Mouse (Mus musculus) forebrain, embryonic 10.5 days (tissue): Measurements from ENCODE around the gene Tmsb10. TPM values are rescaled to one million over a fixed set of nuclear protein-coding genes. Genes with fewer than 3 reads are reported as not detected.
A peak's percentile ranks its signal among the peaks of the same experiment; 100 is the strongest.

Experiments used
- DNase-seq: peaks from one replicate; pipeline ENCODE4 v3.0.0-alpha.2; 2017; ENCODE audit warnings: low spot score; ENCODE audit errors: extremely low spot score
- H3K27ac ChIP-seq: fragments of 300-500 bp; sonication (generic); 2 replicates; pipeline ENCODE4 v1.5.1; 2016; ENCODE audit warnings: mild to moderate bottlenecking
- H3K27me3 ChIP-seq: fragments of 300-500 bp; sonication (generic); 2 replicates; pipeline ENCODE4 v1.6.1; 2016; ENCODE audit warnings: mild to moderate bottlenecking; ENCODE audit not compliant: poor library complexity, severe bottlenecking
- H3K36me3 ChIP-seq: fragments of 300-500 bp; sonication (generic); replicated peaks from 2 replicates; pipeline ENCODE4 v1.6.1; 2016; ENCODE audit warnings: mild to moderate bottlenecking, moderate library complexity
- H3K4me1 ChIP-seq: fragments of 300-500 bp; sonication (generic); 2 replicates; pipeline ENCODE4 v1.6.1; 2016
- H3K4me3 ChIP-seq: fragments of 300-500 bp; sonication (generic); 2 replicates; pipeline ENCODE4 v1.5.1; 2016; ENCODE audit warnings: mild to moderate bottlenecking, moderate library complexity
- H3K9me3 ChIP-seq: fragments of 300-500 bp; sonication (generic); 2 replicates; pipeline ENCODE4 v1.6.1; 2016; ENCODE audit warnings: mild to moderate bottlenecking, moderate library complexity
- WGBS: fragments of 180-500 bp; shearing (Covaris S2); methylation state at CpG from one replicate; pipeline ENCODE4 v1.1.7; 2016; 5-methylcytosine and 5-hydroxymethylcytosine counted together
- polyA plus RNA-seq: library from polyadenylated mRNA; unstranded; fragments of >200 nt; fragmentation: Nextera tagmentation; extraction: Ambion mirVana; gene quantifications from 2 replicates; pipeline ENCODE4 v1.2.1, GENCODE M21; 2016

Gene Tmsb10
- 2,414 and 2,501 TPM in 2 replicates for polyA plus RNA-seq

GRCm38 (mm10) chr6:72958662-72959071 is at the start of gene Tmsb10:
Gene Tmsb10 (minus strand): TSS chr6:72958748.
- no peaks in the 10 kb centered on the region for H3K36me3 ChIP-seq
- no peak for DNase-seq
- 0% methylated on average over 19 of the region's 19 CpGs for WGBS
- peak within 1 kb of the TSS; percentile 92 for H3K4me3 ChIP-seq
- H3K27me3 ChIP-seq, result peaks cover 6% of the 10 kb centered on the region; the same call in 1 of the 2 replicates
- H3K9me3 ChIP-seq, result no peaks in the 10 kb centered on the region
- H3K4me1 ChIP-seq, result peaks cover 38% of the 10 kb centered on the region
- peak within 1 kb of the TSS; percentile 99 for H3K27ac ChIP-seq

- H3K4me1 ChIP-seq, result no peaks in the 10 kb centered on the region
- 84% methylated on average over 5 of the region's 5 CpGs for WGBS
- H3K4me3 ChIP-seq, result no peak overlapping the region
- DNase-seq, result no peak
- H3K36me3 ChIP-seq, result no peaks in the 10 kb centered on the region
- no peaks in the 10 kb centered on the region for H3K9me3 ChIP-seq
- no peaks in the 10 kb centered on the region for H3K27me3 ChIP-seq
- no peak overlapping the region for H3K27ac ChIP-seq
Measured at GRCm38 (mm10) chr6:73003601-73004000, 45.1 kb upstream of the Tmsb10 start.

GRCm38 (mm10) chr6:73002391-73002790 is 43.8 kb upstream of the Tmsb10 start:
- no peak overlapping the region for H3K27ac ChIP-seq
- H3K9me3 ChIP-seq, result no peaks in the 10 kb centered on the region
- no peaks in the 10 kb centered on the region for H3K36me3 ChIP-seq
- 62% methylated on average over 1 of the region's 1 CpGs for WGBS
- DNase-seq, result no peak
- no peaks in the 10 kb centered on the region for H3K4me1 ChIP-seq
- H3K27me3 ChIP-seq, result no peaks in the 10 kb centered on the region
- H3K4me3 ChIP-seq, result no peak overlapping the region

GRCm38 (mm10) chr6:72998809-72999208 is 40.3 kb upstream of the Tmsb10 start:
- WGBS, result 88% methylated on average over 1 of the region's 1 CpGs
- Histone ChIP-seq H3K36me3 (no peaks in the 10 kb centered on the region), H3K4me3 (no peak overlapping the region), H3K27ac (no peak overlapping the region), H3K27me3 (no peaks in the 10 kb centered on the region), H3K9me3 (no peaks in the 10 kb centered on the region), H3K4me1 (no peaks in the 10 kb centered on the region)
- DNase-seq, result no peak

- Histone ChIP-seq H3K9me3 (no peaks in the 10 kb centered on the region), H3K36me3 (no peaks in the 10 kb centered on the region), H3K27me3 (no peaks in the 10 kb centered on the region), H3K4me3 (no peak overlapping the region), H3K27ac (no peak overlapping the region), H3K4me1 (peaks cover 11% of the 10 kb centered on the region)
- 88% methylated on average over 5 of the region's 5 CpGs for WGBS
- no peak for DNase-seq
Measured at GRCm38 (mm10) chr6:72993688-72994082, 35.1 kb upstream of the Tmsb10 start.

- WGBS, result 74% methylated on average over 8 of the region's 8 CpGs
- H3K4me1 ChIP-seq, result peaks cover 13% of the 10 kb centered on the region
Measured at GRCm38 (mm10) chr6:72993054-72993687, 34.6 kb upstream of the Tmsb10 start.

GRCm38 (mm10) chr6:72990206-72990605 is 31.7 kb upstream of the Tmsb10 start:
- no peaks in the 10 kb centered on the region for H3K36me3 ChIP-seq
- no peaks in the 10 kb centered on the region for H3K9me3 ChIP-seq
- H3K4me1 ChIP-seq, result peaks cover 13% of the 10 kb centered on the region
- H3K4me3 ChIP-seq, result no peak overlapping the region
- no peak overlapping the region for H3K27ac ChIP-seq
- WGBS, result 91% methylated on average over 5 of the region's 5 CpGs
- H3K27me3 ChIP-seq, result no peaks in the 10 kb centered on the region
- DNase-seq, result no peak

More at GRCm38 (mm10) chr6:72993054-72993687, 34.6 kb upstream of the Tmsb10 start:
- no peak overlapping the region for H3K4me3 ChIP-seq
- no peaks in the 10 kb centered on the region for H3K27me3 ChIP-seq
- no peak overlapping the region for H3K27ac ChIP-seq
- H3K36me3 ChIP-seq, result no peaks in the 10 kb centered on the region
- no peak for DNase-seq
- no peaks in the 10 kb centered on the region for H3K9me3 ChIP-seq

- peak; percentile 46 for DNase-seq
- 36% methylated on average over 7 of the region's 7 CpGs for WGBS
- peak overlapping the region; percentile 56 for H3K27ac ChIP-seq
- H3K4me1 ChIP-seq, result peaks cover 15% of the 10 kb centered on the region
- no peaks in the 10 kb centered on the region for H3K9me3 ChIP-seq
- no peaks in the 10 kb centered on the region for H3K27me3 ChIP-seq
- no peaks in the 10 kb centered on the region for H3K36me3 ChIP-seq
- 0 out of 2 replicates have a peak overlapping the region, but pooled peaks have one; percentile 2 for H3K4me3 ChIP-seq
Measured at GRCm38 (mm10) chr6:72989028-72989736, 30.6 kb upstream of the Tmsb10 start.

GRCm38 (mm10) chr6:72982506-72982905 is 24.0 kb upstream of the Tmsb10 start:
- 78% methylated on average over 4 of the region's 4 CpGs for WGBS
- H3K4me1 ChIP-seq, result peaks cover 13% of the 10 kb centered on the region
- H3K36me3 ChIP-seq, result no peaks in the 10 kb centered on the region
- H3K27me3 ChIP-seq, result no peaks in the 10 kb centered on the region
- H3K27ac ChIP-seq, result no peak overlapping the region
- no peak overlapping the region for H3K4me3 ChIP-seq
- no peak for DNase-seq
- no peaks in the 10 kb centered on the region for H3K9me3 ChIP-seq

- Histone ChIP-seq H3K27me3 (no peaks in the 10 kb centered on the region), H3K36me3 (no peaks in the 10 kb centered on the region), H3K9me3 (no peaks in the 10 kb centered on the region), H3K4me3 (no peak overlapping the region), H3K27ac (no peak overlapping the region), H3K4me1 (peaks cover 13% of the 10 kb centered on the region)
- DNase-seq, result no peak
- WGBS, result 77% methylated on average over 6 of the region's 6 CpGs
Measured at GRCm38 (mm10) chr6:72981851-72982250, 23.3 kb upstream of the Tmsb10 start.

- no peak for DNase-seq
- Histone ChIP-seq H3K27me3 (no peaks in the 10 kb centered on the region), H3K4me1 (peaks cover 13% of the 10 kb centered on the region), H3K9me3 (no peaks in the 10 kb centered on the region), H3K4me3 (no peak overlapping the region), H3K36me3 (no peaks in the 10 kb centered on the region), H3K27ac (no peak overlapping the region)
- WGBS, result 58% methylated on average over 9 of the region's 9 CpGs
Measured at GRCm38 (mm10) chr6:72981124-72981651, 22.6 kb upstream of the Tmsb10 start.

- Histone ChIP-seq H3K27ac (no peak overlapping the region), H3K4me1 (peaks cover 7% of the 10 kb centered on the region), H3K36me3 (no peaks in the 10 kb centered on the region), H3K9me3 (no peaks in the 10 kb centered on the region), H3K27me3 (no peaks in the 10 kb centered on the region), H3K4me3 (no peak overlapping the region)
- WGBS, result 83% methylated on average over 2 of the region's 2 CpGs
- no peak for DNase-seq
Measured at GRCm38 (mm10) chr6:72976866-72977265, 18.3 kb upstream of the Tmsb10 start.

GRCm38 (mm10) chr6:72971074-72971473 is 12.5 kb upstream of the Tmsb10 start:
- Histone ChIP-seq H3K4me3 (no peak overlapping the region), H3K27me3 (no peaks in the 10 kb centered on the region), H3K36me3 (no peaks in the 10 kb centered on the region), H3K9me3 (no peaks in the 10 kb centered on the region), H3K27ac (no peak overlapping the region), H3K4me1 (peaks cover 7% of the 10 kb centered on the region; the same call in 1 of the 2 replicates)
- no peak for DNase-seq
- 80% methylated on average over 3 of the region's 3 CpGs for WGBS
